Mouse (Mus musculus): ENCODE data around the gene Myo18b. TPM values are rescaled to one million over a fixed set of nuclear protein-coding genes. Genes with fewer than 3 reads are reported as not detected.

The Myo18b gene
- total RNA-seq, 4 experiments from 2014 or later = 0.10 to 0.22 (median 0.11) TPM; not detected in 1

DNA sequence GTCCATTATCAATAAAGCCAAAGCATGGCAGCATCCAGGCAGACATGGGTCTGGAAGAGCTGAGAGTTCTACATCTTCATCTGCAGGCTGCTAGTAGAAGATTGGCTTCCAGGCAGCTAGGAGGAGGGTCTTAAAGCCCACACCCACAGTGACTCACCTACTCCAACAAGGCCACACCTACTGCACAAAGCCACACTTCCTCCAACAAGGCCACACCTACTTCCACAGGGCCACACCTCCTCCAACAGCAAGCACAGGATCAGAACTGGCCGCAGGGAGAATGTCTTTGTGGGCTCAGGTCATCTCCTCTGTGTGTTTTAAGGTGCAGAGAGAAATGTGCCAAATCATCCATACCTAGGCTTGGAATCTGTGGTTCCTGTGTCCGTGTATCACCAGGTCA lies 224.2 kb downstream of the Myo18b start:
- no peak for DNase-seq

DNA sequence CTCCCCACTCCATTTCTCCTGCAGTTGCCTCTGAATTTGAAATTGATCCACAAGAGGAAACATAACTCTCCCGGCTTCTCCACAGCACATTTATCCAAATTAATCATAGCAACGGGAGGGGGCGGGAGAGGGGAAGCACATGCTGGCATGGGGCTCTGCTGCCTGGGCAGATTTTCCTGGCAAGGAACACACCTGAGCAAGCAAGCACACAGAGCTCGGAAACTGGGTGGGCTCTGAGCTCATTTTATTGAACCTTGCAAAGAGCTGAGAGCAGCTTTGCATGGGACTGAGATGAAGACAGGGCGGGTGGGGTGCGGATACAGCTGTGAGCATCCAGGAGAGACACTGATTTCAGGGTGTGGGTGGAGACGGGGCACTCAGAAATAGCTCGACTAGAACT lies 229.0 kb downstream of the Myo18b start:
- no peak for DNase-seq

DNA sequence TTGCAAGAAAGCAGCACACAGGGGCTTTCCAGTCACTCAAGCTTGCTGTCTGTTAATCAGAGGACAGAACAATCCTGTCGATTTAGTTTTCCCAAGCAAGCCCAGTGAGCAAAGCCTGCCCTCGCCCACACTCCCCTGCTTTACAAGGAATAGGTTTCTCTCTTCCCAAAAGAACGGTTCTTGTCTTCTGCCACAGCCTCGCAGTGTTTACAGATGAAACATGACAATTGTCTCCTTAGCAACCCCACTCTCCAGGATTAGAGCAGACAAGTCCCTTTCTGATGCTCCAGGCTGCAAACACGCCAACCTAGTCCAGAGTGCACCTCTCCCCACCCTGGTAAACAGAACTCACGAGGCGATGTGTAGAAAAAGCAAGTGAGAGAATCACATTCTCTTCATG lies 230.5 kb downstream of the Myo18b start:
- DNase-seq = no peak

DNA sequence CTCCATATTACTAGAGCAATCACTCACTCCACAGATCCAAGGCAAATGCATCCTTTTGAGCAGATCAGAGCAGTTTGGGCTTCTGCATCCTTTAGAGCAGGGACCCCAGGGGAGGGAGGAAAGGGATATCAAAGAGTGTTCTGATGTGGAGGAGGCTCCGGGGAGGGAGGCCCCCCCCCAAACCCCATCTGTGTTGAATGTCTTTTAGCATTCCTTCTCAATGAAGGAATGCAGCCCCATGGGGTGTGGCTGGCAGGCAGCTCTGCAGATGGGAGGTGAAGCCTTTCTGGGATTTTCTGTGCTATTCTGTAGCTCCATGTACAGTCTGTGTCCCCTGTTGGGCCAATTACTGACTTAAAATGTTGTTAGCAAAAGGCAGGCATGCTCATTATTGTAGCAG lies 232.5 kb downstream of the Myo18b start:
- no peak for DNase-seq

DNA sequence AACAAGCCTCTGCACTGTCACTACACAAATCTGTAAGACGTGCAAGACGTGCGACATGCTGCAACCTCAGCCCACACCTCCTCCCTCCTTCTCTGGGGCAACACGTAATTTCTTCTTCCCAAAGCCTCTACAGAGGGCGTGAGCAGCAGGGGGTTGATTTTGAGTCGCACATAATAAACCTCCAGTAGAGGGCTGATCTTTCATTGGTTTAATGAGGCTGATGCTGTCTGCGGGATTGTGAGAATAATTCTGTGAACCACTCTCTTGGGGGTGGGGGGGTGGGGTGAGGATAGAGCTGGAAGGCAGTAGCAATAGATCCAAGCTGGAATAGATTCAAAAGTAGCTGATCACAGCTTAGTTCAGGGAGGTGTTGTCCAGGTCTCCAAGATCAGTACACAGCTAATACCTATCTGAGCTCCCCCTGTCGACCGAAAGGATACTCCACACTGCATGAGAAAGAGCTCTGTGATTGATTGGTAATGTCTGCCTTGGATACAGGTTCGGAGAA lies 235.2 kb downstream of the Myo18b start:
- DNase-seq = no peak

DNA sequence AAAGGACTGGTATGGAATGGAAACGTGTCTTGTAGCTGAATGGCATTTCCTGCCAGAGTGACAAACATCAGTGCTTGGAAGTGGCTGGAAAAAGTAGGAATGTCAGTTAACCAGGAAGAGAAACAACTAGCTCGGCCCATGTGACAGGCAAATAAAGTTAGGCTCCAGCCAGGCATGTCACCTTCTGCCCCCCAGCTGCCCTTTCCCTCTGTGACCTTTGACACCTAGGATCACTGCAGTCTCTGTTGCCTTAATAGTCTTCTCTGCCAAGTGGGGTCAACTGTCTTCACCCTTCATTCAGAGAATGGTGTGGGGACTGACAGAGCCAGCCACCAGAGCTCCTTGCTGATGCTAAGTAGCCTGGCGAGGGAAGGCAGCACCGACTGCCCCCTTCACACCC lies 236.9 kb downstream of the Myo18b start:
- DNase-seq = no peak

DNA sequence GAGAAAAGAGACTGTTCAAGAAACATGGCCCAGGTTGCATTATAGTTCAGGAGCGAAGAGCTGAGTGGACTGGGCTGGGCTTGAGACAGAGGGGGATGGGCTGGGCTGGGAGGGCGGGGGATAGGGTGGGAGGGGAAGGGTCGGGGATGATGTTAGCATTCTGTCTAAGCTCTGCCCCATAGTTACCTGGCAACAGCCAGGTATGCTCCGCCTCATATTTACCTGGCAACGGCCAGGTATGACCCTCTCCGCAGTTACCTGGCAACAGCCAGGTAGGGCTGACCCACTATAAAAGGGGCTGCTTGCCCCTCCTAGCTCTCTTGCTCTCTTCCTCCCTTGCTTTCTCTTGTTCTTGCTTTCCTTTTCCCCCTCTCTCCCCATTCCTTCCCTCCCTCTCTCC lies 239.4 kb downstream of the Myo18b start:
- DNase-seq = no peak

DNA sequence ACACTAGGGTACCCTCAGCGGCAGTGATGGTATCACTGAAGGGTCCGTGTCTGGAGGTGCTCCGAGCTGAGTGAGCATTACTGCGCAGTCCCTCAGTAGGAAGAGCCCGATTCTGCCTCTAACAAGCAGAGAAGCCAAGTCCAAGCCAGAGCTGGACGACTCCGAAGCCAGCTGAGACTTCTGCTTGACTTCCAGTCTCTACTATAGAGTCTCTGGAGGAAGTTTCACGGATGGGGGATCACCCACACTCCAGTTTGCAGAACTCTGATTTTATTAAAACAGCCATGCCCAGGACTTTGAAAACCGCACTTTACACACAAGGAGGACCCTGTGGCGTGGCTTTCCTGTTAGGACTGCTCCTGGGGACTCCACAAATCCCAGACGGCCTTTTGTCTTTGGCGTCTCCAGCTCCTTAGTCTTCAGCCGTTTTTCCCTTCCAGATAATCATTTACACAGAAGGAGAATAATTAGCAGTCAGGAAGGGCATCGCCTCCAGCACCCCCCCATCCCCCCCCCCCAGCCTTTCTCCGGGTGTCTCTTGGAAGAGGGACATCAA lies 240.1 kb downstream of the Myo18b start:
- DNase-seq = no peak

DNA sequence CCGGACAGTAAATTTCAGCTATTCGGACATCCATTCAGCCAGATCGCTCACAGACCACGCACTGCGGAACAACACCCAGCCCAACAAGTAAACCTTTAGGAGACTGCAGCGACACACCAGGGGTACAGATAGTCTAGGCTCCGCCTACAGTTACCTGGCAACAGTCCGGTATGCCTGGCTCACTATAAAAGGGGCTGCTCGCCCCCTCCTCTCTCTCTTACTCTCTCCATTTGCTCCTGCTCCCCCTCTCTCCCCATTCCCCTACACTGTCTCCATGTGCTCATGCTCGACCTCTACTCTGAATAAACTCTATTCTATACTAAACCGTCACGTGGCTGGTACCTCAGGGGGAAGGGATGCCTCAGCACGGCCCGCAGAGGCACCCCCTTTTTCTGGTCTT lies 240.6 kb downstream of the Myo18b start:
- no peak for DNase-seq

DNA sequence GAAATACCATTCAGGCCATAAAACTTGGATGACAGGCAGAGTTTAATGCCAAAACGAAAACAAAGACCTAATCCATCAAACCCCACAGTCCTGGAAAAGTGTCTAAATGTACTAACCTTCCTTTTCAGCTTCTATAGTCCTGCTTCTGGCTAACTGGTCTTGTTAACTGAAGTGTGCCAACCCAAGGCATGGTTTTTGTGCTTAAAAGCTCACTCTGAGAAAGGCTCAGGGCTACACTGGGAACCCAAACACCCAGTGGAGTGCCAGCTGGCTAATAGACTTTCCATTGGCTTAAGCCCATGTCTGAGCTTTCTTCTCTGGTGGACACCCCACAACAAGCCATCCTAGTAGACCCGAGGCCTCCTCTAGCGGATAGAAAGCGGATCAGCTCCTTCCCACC lies 244.1 kb downstream of the Myo18b start:
- DNase-seq = no peak

DNA sequence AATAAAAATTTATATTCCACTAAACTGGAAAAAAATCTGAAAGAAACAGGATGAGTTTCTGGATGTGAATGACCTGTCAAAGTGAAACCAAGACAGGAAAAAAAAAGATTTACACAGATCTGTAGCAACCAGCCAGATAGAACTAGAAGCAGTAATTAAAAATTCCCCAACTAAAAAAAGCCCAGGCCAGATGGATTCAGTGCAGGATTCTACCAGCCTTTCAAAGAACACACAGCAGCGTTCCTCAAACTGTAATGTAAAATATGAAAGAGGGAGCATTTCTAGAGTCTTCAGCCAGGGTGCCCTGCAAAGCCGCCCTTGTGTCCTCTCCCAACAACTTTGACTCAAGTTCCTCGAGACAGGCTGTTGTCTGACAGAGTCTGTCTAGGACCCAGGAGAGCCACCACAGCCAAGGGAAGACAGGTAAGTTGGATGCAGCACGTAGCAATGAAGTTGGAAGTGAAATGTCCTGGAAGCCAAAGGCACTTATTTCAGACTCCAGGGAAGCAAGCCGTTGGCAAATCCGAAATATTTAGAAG lies 246.9 kb downstream of the Myo18b start:
- DNase-seq = no peak

DNA sequence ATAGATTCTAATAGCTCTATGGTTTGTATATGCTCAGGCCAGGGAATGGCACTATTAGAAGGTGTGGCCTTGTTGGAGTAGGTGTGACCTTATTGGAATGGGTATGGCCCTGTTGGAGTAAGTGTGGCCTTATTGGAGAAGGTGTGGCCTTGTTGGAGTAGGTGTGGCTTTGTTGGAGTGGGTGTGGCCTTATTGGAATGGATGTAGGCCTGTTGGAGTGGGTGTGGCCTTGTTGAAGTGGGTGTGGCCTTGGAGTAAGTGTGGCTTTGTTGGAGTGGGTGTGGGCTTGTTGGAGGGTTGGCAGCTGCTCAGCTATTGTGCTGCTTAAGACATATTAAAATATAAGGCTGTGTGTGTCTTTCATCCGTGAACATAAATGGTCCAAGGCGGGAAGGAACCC lies 249.3 kb downstream of the Myo18b start:
- DNase-seq = no peak

DNA sequence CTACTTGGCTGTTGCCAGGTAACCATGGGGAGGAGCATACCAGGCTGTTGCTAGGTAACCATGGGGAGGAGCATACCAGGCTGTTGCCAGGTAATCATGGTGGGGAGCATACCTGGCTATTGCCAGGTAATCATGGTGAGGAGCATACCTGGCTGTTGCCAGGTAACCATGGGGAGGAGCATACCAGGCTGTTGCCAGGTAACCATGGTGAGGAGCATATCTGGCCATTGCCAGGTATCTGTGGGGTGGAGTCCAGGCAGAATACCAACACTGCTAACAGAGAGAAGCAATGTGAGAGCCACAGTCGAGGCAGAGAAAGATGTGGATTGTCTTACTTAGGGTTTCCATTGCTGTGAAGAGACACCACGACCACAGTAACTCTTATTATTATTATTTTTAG lies 250.6 kb downstream of the Myo18b start:
- DNase-seq = no peak

DNA sequence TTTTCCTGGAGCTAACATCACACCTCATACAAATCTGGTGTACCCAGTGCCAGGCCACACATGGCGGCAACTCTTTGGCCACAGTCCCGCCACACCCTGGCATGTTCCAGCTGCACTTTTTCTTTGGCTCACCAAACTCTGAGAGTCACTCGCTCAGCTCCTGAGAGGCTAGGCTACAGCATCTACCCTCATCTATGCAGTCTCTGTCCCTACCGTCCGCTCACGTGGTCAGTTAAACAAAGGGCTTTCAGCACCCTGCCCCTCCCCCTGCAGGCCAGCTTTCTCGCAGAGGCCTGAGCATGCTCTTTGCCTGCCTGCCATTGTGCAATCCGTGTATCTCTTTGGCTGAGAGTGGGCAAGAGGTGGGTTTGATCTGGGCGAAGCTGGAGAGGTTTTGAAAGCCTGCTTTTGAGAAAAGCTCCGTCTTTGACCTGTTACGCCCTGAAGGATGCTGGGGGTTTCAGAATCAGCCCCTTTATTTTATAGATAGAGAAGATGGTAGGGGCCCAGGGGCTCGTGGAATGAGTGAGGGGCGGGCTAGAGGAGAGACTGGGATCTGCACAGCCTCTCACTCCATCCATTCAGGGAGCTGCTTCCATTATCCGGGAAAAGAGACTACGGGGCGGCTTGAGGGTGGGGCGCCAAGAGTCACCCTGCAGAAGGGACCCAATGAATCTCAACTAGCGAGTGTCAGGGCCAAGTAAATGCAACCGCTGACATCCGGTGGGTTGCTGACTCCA lies 252.5 kb downstream of the Myo18b start:
- no peak for DNase-seq

DNA sequence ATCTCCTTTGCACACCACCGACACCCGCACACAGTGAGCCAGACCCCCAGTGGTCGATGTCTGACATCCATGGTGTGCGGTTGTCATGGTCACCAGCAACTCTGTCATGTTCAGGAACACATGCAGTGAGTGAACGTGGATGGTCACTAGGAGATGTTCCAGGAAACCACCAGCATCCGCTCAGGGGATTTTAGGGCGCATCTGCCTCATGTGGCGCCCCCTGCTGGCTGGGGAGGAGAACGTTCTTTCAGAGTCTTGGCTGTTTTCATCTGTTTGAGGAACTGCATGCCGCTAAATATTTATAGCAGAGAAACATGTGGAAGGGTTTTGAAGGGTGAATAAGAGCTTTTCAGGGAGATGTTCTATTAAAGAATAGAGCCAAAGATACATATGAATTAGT lies 253.4 kb downstream of the Myo18b start:
- DNase-seq = no peak

DNA sequence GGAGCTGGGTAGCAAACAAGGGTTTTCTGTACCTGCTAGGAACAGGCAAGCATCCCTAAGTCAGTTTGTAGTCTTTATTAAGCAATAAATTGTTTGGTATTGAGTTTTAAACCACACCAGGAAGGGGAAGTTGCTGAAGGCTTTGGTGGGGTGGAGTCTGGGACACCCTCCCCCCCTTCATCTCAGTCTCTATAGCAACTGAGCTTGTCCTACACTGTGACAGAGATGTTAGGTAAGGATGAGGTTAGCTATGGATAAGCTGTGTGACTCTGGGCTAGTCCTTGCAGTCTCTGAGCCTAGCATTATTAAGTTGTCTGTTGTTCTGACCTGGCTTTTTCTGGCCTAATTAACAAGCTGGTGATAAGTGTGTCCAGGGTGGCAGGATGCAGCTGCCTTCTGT lies 254.4 kb downstream of the Myo18b start:
- DNase-seq = no peak

DNA sequence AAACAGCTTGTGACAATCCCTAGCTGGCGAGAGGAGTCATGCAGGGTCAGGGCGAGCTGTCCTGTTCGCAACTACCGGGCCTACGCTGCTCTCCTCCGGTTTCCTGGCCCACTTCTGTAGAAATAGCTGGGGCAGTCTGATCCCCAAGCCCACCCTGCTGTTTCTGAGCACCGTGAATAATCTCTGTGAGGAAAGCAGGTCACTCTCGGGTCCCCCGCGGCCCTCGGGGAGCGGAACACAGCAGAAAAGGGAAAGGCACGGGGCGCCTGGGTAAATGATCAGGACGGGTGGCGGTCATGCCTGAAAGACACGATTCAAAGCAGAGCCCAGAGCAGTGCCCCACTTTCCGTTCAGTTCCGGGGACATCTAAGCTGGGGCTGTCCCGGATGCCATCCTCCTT lies 255.0 kb downstream of the Myo18b start:
- no peak for DNase-seq

DNA sequence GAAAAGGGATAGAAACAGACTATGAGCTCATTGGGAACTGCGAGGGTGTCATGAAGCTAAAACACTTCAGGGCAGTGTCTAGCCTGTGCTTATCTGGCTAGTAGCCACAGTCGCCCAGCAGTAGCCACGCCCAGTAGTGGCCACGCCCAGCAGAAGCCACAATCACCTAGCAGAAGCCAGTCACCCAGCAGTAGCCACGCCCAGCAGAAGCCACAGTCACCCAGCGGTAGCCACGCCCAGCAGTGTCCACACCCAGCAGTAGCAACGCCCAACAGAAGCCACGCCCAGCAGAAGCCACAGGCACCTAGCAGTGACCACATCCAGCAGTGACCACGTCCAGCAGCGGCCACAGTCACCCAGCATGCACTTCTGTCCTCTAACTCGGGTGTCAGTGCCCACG lies 255.5 kb downstream of the Myo18b start:
- DNase-seq = no peak

Other genes starting within 250 kb of the Myo18b start
- 10 to 100 TPM; 12.4 to 24.3 (median 16.8) TPM for gene Grk3, start 119.4 kb upstream of the Myo18b start, total RNA-seq (2022)
- not detected for gene Crybb2, start 173.8 kb upstream of the Myo18b start, total RNA-seq (2022)
- gene Crybb3, start 185.2 kb upstream of the Myo18b start, total RNA-seq (2022) = 1 to 10 TPM in 2 of 4 experiments, under 1 TPM in 1, not detected in 1; 0.84 to 2.6 (median 2.3) TPM

Measured in adrenal gland, adult 8-10 months (tissue).